8 mouse cellular contexts compared by ENCODE assay signal in the genomic region with DNA sequence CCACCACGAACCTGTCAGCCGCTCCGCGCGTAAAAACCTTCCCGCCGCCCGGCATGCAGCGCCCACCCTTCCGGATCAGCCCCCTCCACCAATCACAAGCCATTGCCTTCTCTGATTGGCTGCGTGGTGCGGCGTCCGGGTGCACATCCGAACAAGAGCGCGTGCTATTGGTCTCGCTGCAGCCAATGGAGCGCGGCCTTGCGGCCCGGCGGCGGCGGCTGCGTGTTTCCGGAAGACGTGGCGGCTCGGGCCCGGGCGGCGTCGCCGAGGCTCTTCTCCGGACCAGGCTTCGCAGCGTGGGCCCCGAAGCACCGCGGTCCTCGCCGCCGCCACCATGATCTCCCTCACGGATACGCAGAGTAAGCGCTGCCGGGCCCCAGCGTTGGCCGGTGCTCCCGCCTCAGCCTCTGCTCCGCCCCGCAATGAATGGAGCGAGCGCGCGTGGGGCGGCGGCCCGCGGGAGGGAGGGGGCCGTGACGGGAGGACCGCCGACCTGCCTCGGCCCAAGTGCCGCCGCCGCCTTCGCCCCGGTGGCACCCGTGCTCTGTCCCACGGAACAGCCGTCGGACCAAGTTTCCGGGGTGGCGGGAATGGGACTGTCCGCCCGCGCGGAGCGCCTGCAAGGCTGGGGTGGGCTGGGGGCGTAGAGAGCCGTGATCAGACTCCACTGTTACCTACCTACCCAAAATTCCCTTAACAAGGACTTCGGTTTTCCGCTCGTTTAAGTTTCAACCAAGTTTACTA. TPM values are rescaled to one million over a fixed set of nuclear protein-coding genes. Genes with fewer than 3 reads are reported as not detected.
DNase-seq lines count a peak whose midpoint lies in the region; ATAC-seq and TF ChIP-seq lines count a peak whose summit lies in the region.

A gene (minus strand): TSS at position 77 of the 744 bp plus-strand sequence.
A gene (plus strand): TSS at position 211 of the 744 bp plus-strand sequence.

- TF ChIP-seq CTCF in heart, adult 2 months (IDR thresholded peaks at IDR 0.05): no peak

- no peak; the same call in 1 of the 2 replicates for TF ChIP-seq POLR2A in heart, adult 2 months (IDR thresholded peaks at IDR 0.05; ENCODE audit: insufficient read depth, low read depth, low read length)

- peak; percentile 98 for DNase-seq in 3T3-L1 (ENCODE audit: low read depth, low spot score)
- DNase-seq in adrenal gland, postnatal 4 days (ENCODE audit: low spot score in 2 of 2): peak; percentile 95 to 98
- peak; percentile 97 for DNase-seq in embryonic facial prominence, embryonic 14.5 days (ENCODE audit: low spot score)
- peak; percentile 98 to 99 for DNase-seq in heart, adult 2 months
- DNase-seq in kidney, adult 8-10 months: peak; percentile 96 to 97
- DNase-seq in spleen, postnatal 10 days (ENCODE audit: low spot score in 2 of 2): peak; percentile 89 to 96

- H3K9ac ChIP-seq in embryonic facial prominence, embryonic 14.5 days (ENCODE audit: low read depth, low read length): peak within 1 kb of the TSS; percentile 96
- H3K9ac ChIP-seq in heart, adult 2 months (ENCODE audit: low read depth, low read length): peak within 1 kb of the TSS; percentile 85
- peak within 1 kb of the TSS; percentile 93 for H3K9ac ChIP-seq in limb, embryonic 13.5 days
- peak within 1 kb of the TSS; percentile 90 for H3K9ac ChIP-seq in midbrain, embryonic 16.5 days (ENCODE audit: low read depth, low read length)

- H3K4me3 ChIP-seq in embryonic facial prominence, embryonic 14.5 days (ENCODE audit: low read depth, low read length): peak within 1 kb of the TSS; percentile 70
- H3K4me3 ChIP-seq in heart, adult 2 months: peak within 1 kb of the TSS; percentile 78
- peak within 1 kb of the TSS; percentile 98 for H3K4me3 ChIP-seq in limb, embryonic 13.5 days
- H3K4me3 ChIP-seq in midbrain, embryonic 16.5 days (ENCODE audit: low read depth, low read length): peak within 1 kb of the TSS; percentile 100

- peak; percentile 100 for ATAC-seq in embryonic facial prominence, embryonic 14.5 days (ENCODE audit: low read depth)
- ATAC-seq in limb, embryonic 13.5 days (ENCODE audit: low FRiP score, low read depth): peak; percentile 100
- peak; percentile 100 for ATAC-seq in midbrain, embryonic 16.5 days

- H3K4me1 ChIP-seq in embryonic facial prominence, embryonic 14.5 days (ENCODE audit: control insufficient read depth, insufficient read depth, low read length): peaks cover 12% of the 10 kb centered on the region; the same call in 1 of the 2 replicates
- peaks cover 3% of the 10 kb centered on the region for H3K4me1 ChIP-seq in heart, adult 2 months (ENCODE audit: control insufficient read depth, insufficient read depth, low read length)
- H3K4me1 ChIP-seq in limb, embryonic 13.5 days: peaks cover 32% of the 10 kb centered on the region
- H3K4me1 ChIP-seq in midbrain, embryonic 16.5 days (ENCODE audit: control insufficient read depth, insufficient read depth, low read length): peaks cover 24% of the 10 kb centered on the region

- no peak for TF ChIP-seq EP300 in heart, adult 2 months (IDR thresholded peaks at IDR 0.05; ENCODE audit: insufficient read depth, low read depth, low read length)

- H3K27ac ChIP-seq in embryonic facial prominence, embryonic 14.5 days (replicated peaks; ENCODE audit: low read depth, low read length): peak within 1 kb of the TSS; percentile 61; the same call in 1 of the 2 replicates
- H3K27ac ChIP-seq in heart, adult 2 months: peak within 1 kb of the TSS; percentile 79
- 0 out of 2 replicates have a peak within 1 kb of the TSS, but pooled peaks have one; percentile 15 for H3K27ac ChIP-seq in limb, embryonic 13.5 days
- peak within 1 kb of the TSS; percentile 58 for H3K27ac ChIP-seq in midbrain, embryonic 16.5 days (ENCODE audit: low read length)

- peak within 1 kb of the TSS; percentile 67 for H3K4me2 ChIP-seq in embryonic facial prominence, embryonic 14.5 days (ENCODE audit: low read depth, low read length)
- peak within 1 kb of the TSS; percentile 82 for H3K4me2 ChIP-seq in limb, embryonic 13.5 days (replicated peaks)
- peak within 1 kb of the TSS; percentile 86 for H3K4me2 ChIP-seq in midbrain, embryonic 16.5 days (ENCODE audit: low read length)

- H3K9me3 ChIP-seq in embryonic facial prominence, embryonic 14.5 days (ENCODE audit: control insufficient read depth, low read length): no peaks in the 10 kb centered on the region
- no peaks in the 10 kb centered on the region for H3K9me3 ChIP-seq in limb, embryonic 13.5 days
- H3K9me3 ChIP-seq in midbrain, embryonic 16.5 days (replicated peaks; ENCODE audit: control insufficient read depth, low read length, poor library complexity, severe bottlenecking): no peaks in the 10 kb centered on the region

- WGBS in embryonic facial prominence, embryonic 14.5 days: 0% methylated on average over 29 of the region's 87 CpGs
- WGBS in heart, adult 2 months: under 1% methylated on average over 87 of the region's 87 CpGs
- WGBS in limb, embryonic 13.5 days: under 1% methylated on average over 69 of the region's 87 CpGs
- WGBS in midbrain, embryonic 16.5 days: 1% methylated on average over 86 of the region's 87 CpGs

- peaks cover 5% of the 10 kb centered on the region for H3K79me2 ChIP-seq in heart, adult 2 months (replicated peaks; ENCODE audit: control insufficient read depth, insufficient read depth, low read length)

- 0 out of 2 replicates have a peak, but pooled peaks cover under 1% of the 10 kb centered on the region for H3K36me3 ChIP-seq in embryonic facial prominence, embryonic 14.5 days (ENCODE audit: control insufficient read depth, insufficient read depth, low read length)
- no peaks in the 10 kb centered on the region for H3K36me3 ChIP-seq in heart, adult 2 months (ENCODE audit: control insufficient read depth, insufficient read depth, low read length)
- H3K36me3 ChIP-seq in limb, embryonic 13.5 days: no peaks in the 10 kb centered on the region
- no peaks in the 10 kb centered on the region for H3K36me3 ChIP-seq in midbrain, embryonic 16.5 days (ENCODE audit: control insufficient read depth, insufficient read depth, low read length)

- intact Hi-C loops in heart, adult 2 months (cut with DNase I): loop anchor here (2.0 to 5.0 kb wide), 2 partner anchors 40 to 130 kb away; no protein-coding TSS in a partner anchor

- no peaks in the 10 kb centered on the region for H3K27me3 ChIP-seq in embryonic facial prominence, embryonic 14.5 days (replicated peaks; ENCODE audit: control insufficient read depth, insufficient read depth, low read length)
- H3K27me3 ChIP-seq in heart, adult 2 months (ENCODE audit: control insufficient read depth, insufficient read depth, low read length): no peaks in the 10 kb centered on the region
- H3K27me3 ChIP-seq in limb, embryonic 13.5 days: no peaks in the 10 kb centered on the region
- H3K27me3 ChIP-seq in midbrain, embryonic 16.5 days (ENCODE audit: control insufficient read depth, insufficient read depth, low read depth, low read length): no peaks in the 10 kb centered on the region

RNA-seq across cellular contexts. Expression of the first gene that starts in this region (rescaled TPM):
- 10 to 100 TPM; 18.1 to 22.9 TPM for total RNA-seq in adrenal gland, postnatal 4 days (2021)
- polyA plus RNA-seq in embryonic facial prominence, embryonic 14.5 days (2014; fragmentation: Nextera tagmentation; extraction: Ambion mirVana): 22.9 and 30.2 TPM in 2 replicates
- 1 to 10 TPM; 6.9 to 8.4 TPM for total RNA-seq in heart, adult 2 months (2021)
- polyA plus RNA-seq in heart, adult 2 months (2012; rRNA removed): 2.3 and 5.4 TPM in 2 replicates
- polyA plus RNA-seq in limb, embryonic 13.5 days (2015; fragmentation: Nextera tagmentation; extraction: Ambion mirVana): 28.0 and 30.5 TPM in 2 replicates
- polyA plus RNA-seq in midbrain, embryonic 16.5 days (2015; fragmentation: Nextera tagmentation; extraction: Ambion mirVana): 25.6 and 27.4 TPM in 2 replicates

RNA-seq across cellular contexts. Expression of the second gene that starts in this region (rescaled TPM):
- total RNA-seq in adrenal gland, postnatal 4 days (2021): 10 to 100 TPM; 31.2 to 37.5 TPM
- 133 and 142 TPM in 2 replicates for polyA plus RNA-seq in embryonic facial prominence, embryonic 14.5 days (2014; fragmentation: Nextera tagmentation; extraction: Ambion mirVana)
- 10 to 100 TPM; 15.6 to 21.4 TPM for total RNA-seq in heart, adult 2 months (2021)
- polyA plus RNA-seq in heart, adult 2 months (2012; rRNA removed): 7.0 and 13.6 TPM in 2 replicates
- 144 TPM in 2 replicates for polyA plus RNA-seq in limb, embryonic 13.5 days (2015; fragmentation: Nextera tagmentation; extraction: Ambion mirVana)
- 80.1 and 82.4 TPM in 2 replicates for polyA plus RNA-seq in midbrain, embryonic 16.5 days (2015; fragmentation: Nextera tagmentation; extraction: Ambion mirVana)

Comparison
In these comparisons a context has a peak if more than half of its experiments do, and no peak if none do; other contexts are left out.
1. Peak in every context shown above with its lines: DNase-seq, ATAC-seq, H3K4me3 ChIP-seq and H3K27ac ChIP-seq.
2. H3K27ac ChIP-seq: peak in every context shown above with its lines; median percentile 79 in heart, adult 2 months; 61 in embryonic facial prominence, embryonic 14.5 days; 58 in midbrain, embryonic 16.5 days; 15 in limb, embryonic 13.5 days.